Mouse (Mus musculus): ENCODE measurements around the gene Fam173b. TPM values are rescaled to one million over a fixed set of nuclear protein-coding genes. Genes with fewer than 3 reads are reported as not detected.
A peak's percentile ranks its signal among the peaks of the same experiment; 100 is the strongest.
"Not testable (repeated sequence)": the region's sequence is repeated elsewhere in the genome, so short reads cannot be mapped to it uniquely, and the experiment has no call there.

The Fam173b gene
- polyA plus RNA-seq, 1 experiment from 2014 or later = 11.0 TPM

- H3K4me2 ChIP-seq (ENCODE audit: low read length) = peak overlapping the region; percentile 6; the same call in 1 of the 2 replicates
- no peak overlapping the region for H3K9ac ChIP-seq (ENCODE audit: low read depth, low read length)
- 21% methylated on average over 12 of the region's 12 CpGs for WGBS
- no peak overlapping the region for H3K27ac ChIP-seq (ENCODE audit: low read depth, low read length)
- no peaks in the 10 kb centered on the region for H3K9me3 ChIP-seq (ENCODE audit: control insufficient read depth, low read length)
- H3K36me3 ChIP-seq (ENCODE audit: control insufficient read depth, insufficient read depth, low read length) = no peaks in the 10 kb centered on the region
- peaks cover 3% of the 10 kb centered on the region; the same call in 1 of the 2 replicates for H3K4me1 ChIP-seq (ENCODE audit: control insufficient read depth, insufficient read depth, low read depth, low read length)
- peak; percentile 75; the same call in 1 of the 2 replicates for ATAC-seq
- H3K4me3 ChIP-seq (ENCODE audit: low read length) = no peak overlapping the region
- H3K27me3 ChIP-seq (replicated peaks; ENCODE audit: control insufficient read depth, insufficient read depth, low read length) = no peaks in the 10 kb centered on the region
Observed at GRCm38 (mm10) chr15:31568581-31568996, 33.1 kb upstream of the Fam173b start.

GRCm38 (mm10) chr15:31569325-31570022, 32.2 kb upstream of the Fam173b start:
- no peak overlapping the region for H3K4me3 ChIP-seq (ENCODE audit: low read length)
- H3K36me3 ChIP-seq (ENCODE audit: control insufficient read depth, insufficient read depth, low read length) = no peaks in the 10 kb centered on the region
- H3K27me3 ChIP-seq (replicated peaks; ENCODE audit: control insufficient read depth, insufficient read depth, low read length) = no peaks in the 10 kb centered on the region
- 58% methylated on average over 9 of the region's 9 CpGs for WGBS
- H3K4me2 ChIP-seq (ENCODE audit: low read length) = no peak overlapping the region
- no peak overlapping the region for H3K27ac ChIP-seq (ENCODE audit: low read depth, low read length)
- ATAC-seq = peak; percentile 70
- H3K9ac ChIP-seq (ENCODE audit: low read depth, low read length) = no peak overlapping the region
- H3K4me1 ChIP-seq (ENCODE audit: control insufficient read depth, insufficient read depth, low read depth, low read length) = peaks cover 3% of the 10 kb centered on the region; the same call in 1 of the 2 replicates
- H3K9me3 ChIP-seq (ENCODE audit: control insufficient read depth, low read length) = no peaks in the 10 kb centered on the region

- WGBS = 97% methylated on average over 8 of the region's 8 CpGs
- no peak overlapping the region for H3K9ac ChIP-seq (ENCODE audit: low read depth, low read length)
- no peaks in the 10 kb centered on the region for H3K9me3 ChIP-seq (ENCODE audit: control insufficient read depth, low read length)
- no peaks in the 10 kb centered on the region for H3K27me3 ChIP-seq (replicated peaks; ENCODE audit: control insufficient read depth, insufficient read depth, low read length)
- no peak overlapping the region for H3K4me3 ChIP-seq (ENCODE audit: low read length)
- ATAC-seq = no peak
- peaks cover 3% of the 10 kb centered on the region; the same call in 1 of the 2 replicates for H3K4me1 ChIP-seq (ENCODE audit: control insufficient read depth, insufficient read depth, low read depth, low read length)
- H3K36me3 ChIP-seq (ENCODE audit: control insufficient read depth, insufficient read depth, low read length) = no peaks in the 10 kb centered on the region
- no peak overlapping the region for H3K27ac ChIP-seq (ENCODE audit: low read depth, low read length)
- H3K4me2 ChIP-seq (ENCODE audit: low read length) = no peak overlapping the region
Observed at GRCm38 (mm10) chr15:31570959-31571358, 30.7 kb upstream of the Fam173b start.

GRCm38 (mm10) chr15:31571906-31572722, 29.5 kb upstream of the Fam173b start:
- WGBS = 80% methylated on average over 16 of the region's 16 CpGs

GRCm38 (mm10) chr15:31573287-31573686, 28.4 kb upstream of the Fam173b start:
- no peak for ATAC-seq
- Histone ChIP-seq H3K27ac (ENCODE audit: low read depth, low read length) (no peak overlapping the region), H3K4me3 (ENCODE audit: low read length) (no peak overlapping the region), H3K9me3 (ENCODE audit: control insufficient read depth, low read length) (no peaks in the 10 kb centered on the region), H3K4me2 (ENCODE audit: low read length) (no peak overlapping the region), H3K9ac (ENCODE audit: low read depth, low read length) (no peak overlapping the region), H3K36me3 (ENCODE audit: control insufficient read depth, insufficient read depth, low read length) (no peaks in the 10 kb centered on the region), H3K27me3 (replicated peaks; ENCODE audit: control insufficient read depth, insufficient read depth, low read length) (no peaks in the 10 kb centered on the region), H3K4me1 (ENCODE audit: control insufficient read depth, insufficient read depth, low read depth, low read length) (peaks cover 3% of the 10 kb centered on the region; the same call in 1 of the 2 replicates)
- 86% methylated on average over 4 of the region's 4 CpGs for WGBS

More at GRCm38 (mm10) chr15:31571906-31572722, 29.5 kb upstream of the Fam173b start:
- no peak for ATAC-seq
- no peaks in the 10 kb centered on the region for H3K27me3 ChIP-seq (replicated peaks; ENCODE audit: control insufficient read depth, insufficient read depth, low read length)
- H3K9ac ChIP-seq (ENCODE audit: low read depth, low read length) = no peak overlapping the region
- no peak overlapping the region for H3K4me3 ChIP-seq (ENCODE audit: low read length)
- no peak overlapping the region for H3K4me2 ChIP-seq (ENCODE audit: low read length)
- H3K27ac ChIP-seq (ENCODE audit: low read depth, low read length) = no peak overlapping the region
- H3K4me1 ChIP-seq (ENCODE audit: control insufficient read depth, insufficient read depth, low read depth, low read length) = peaks cover 3% of the 10 kb centered on the region; the same call in 1 of the 2 replicates
- no peaks in the 10 kb centered on the region for H3K36me3 ChIP-seq (ENCODE audit: control insufficient read depth, insufficient read depth, low read length)
- no peaks in the 10 kb centered on the region for H3K9me3 ChIP-seq (ENCODE audit: control insufficient read depth, low read length)

- Histone ChIP-seq H3K4me1 (ENCODE audit: control insufficient read depth, insufficient read depth, low read depth, low read length) (peaks cover under 1% of the 10 kb centered on the region; the same call in 1 of the 2 replicates), H3K36me3 (ENCODE audit: control insufficient read depth, insufficient read depth, low read length) (no peaks in the 10 kb centered on the region), H3K27ac (ENCODE audit: low read depth, low read length) (no peak overlapping the region), H3K4me3 (ENCODE audit: low read length) (no peak overlapping the region), H3K27me3 (replicated peaks; ENCODE audit: control insufficient read depth, insufficient read depth, low read length) (no peaks in the 10 kb centered on the region), H3K9ac (ENCODE audit: low read depth, low read length) (no peak overlapping the region), H3K9me3 (ENCODE audit: control insufficient read depth, low read length) (no peaks in the 10 kb centered on the region), H3K4me2 (ENCODE audit: low read length) (no peak overlapping the region)
- ATAC-seq = no peak
Observed at GRCm38 (mm10) chr15:31573692-31574091, 28.0 kb upstream of the Fam173b start.

GRCm38 (mm10) chr15:31576076-31576475, 25.6 kb upstream of the Fam173b start:
- no peak overlapping the region for H3K9ac ChIP-seq (ENCODE audit: low read depth, low read length)
- no peaks in the 10 kb centered on the region for H3K4me1 ChIP-seq (ENCODE audit: control insufficient read depth, insufficient read depth, low read depth, low read length)
- 79% methylated on average over 5 of the region's 5 CpGs for WGBS
- ATAC-seq = no peak
- no peaks in the 10 kb centered on the region for H3K36me3 ChIP-seq (ENCODE audit: control insufficient read depth, insufficient read depth, low read length)
- H3K27ac ChIP-seq (ENCODE audit: low read depth, low read length) = no peak overlapping the region
- no peak overlapping the region for H3K4me3 ChIP-seq (ENCODE audit: low read length)
- H3K9me3 ChIP-seq (ENCODE audit: control insufficient read depth, low read length) = no peaks in the 10 kb centered on the region
- no peaks in the 10 kb centered on the region for H3K27me3 ChIP-seq (replicated peaks; ENCODE audit: control insufficient read depth, insufficient read depth, low read length)
- H3K4me2 ChIP-seq (ENCODE audit: low read length) = no peak overlapping the region

GRCm38 (mm10) chr15:31581086-31581485, 20.6 kb upstream of the Fam173b start:
- not testable (repeated sequence) for H3K4me2 ChIP-seq (ENCODE audit: low read length); H3K4me3 ChIP-seq (ENCODE audit: low read length); H3K9me3 ChIP-seq (ENCODE audit: control insufficient read depth, low read length); H3K9ac ChIP-seq (ENCODE audit: low read depth, low read length); H3K27me3 ChIP-seq (replicated peaks; ENCODE audit: control insufficient read depth, insufficient read depth, low read length); H3K36me3 ChIP-seq (ENCODE audit: control insufficient read depth, insufficient read depth, low read length); H3K4me1 ChIP-seq (ENCODE audit: control insufficient read depth, insufficient read depth, low read depth, low read length); H3K27ac ChIP-seq (ENCODE audit: low read depth, low read length); ATAC-seq
- WGBS = 92% methylated on average over 2 of the region's 2 CpGs
